Mouse (Mus musculus) CD4-positive naive resting alpha-beta T cell, adult 76 days (primary cell): ENCODE results near the gene Izumo1r. TPM values are rescaled to one million over a fixed set of nuclear protein-coding genes. Genes with fewer than 3 reads are reported as not detected.

Experiments
- total RNA-seq: library from RNA; stranded (reverse); gene quantifications from one replicate; pipeline ENCODE4 v1.2.4, GENCODE M21; 2023

Izumo1r gene
- 35.0 TPM for total RNA-seq

DNA sequence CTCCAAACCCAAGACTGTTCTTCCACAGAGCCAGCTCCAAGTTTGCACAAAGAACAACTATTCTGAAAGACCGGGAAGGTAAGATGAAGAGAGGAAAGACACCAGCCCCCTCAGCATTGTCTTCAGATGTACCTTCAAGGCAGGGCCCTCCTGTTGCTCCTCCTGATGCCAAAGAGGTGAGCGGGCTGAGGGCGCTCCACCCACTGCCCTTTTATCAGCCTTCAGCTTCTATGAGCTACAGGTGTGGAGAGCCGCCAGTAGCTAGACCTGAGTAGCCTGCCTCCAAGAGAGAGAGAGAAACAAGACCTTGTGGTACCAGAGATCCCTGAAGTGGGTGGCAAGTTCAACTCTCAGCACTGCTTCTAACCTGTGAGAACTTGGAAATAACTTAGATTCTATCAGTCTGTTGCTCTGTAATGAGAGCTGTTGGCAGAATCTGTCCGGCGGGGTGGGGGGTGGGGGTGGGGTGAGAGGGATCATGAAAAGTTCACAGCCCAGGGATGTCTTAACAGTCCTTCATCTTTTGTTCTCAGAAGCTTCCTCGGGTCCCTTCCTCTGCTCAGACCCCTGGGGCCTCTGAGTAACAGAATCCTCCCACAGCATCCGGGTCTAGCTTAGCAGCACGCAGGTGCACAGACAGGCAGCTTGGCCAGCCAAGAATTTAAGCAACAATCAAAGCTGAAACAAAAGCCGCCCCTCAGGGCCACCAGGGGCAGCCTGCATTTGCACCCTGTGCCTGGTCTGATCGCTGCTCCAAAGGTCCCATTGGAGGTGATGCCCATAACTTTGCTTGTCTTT, at the start of gene Izumo1r:
Gene Izumo1r, minus strand, starts transcription at position 369 of the 798 bp plus-strand sequence.

DNA sequence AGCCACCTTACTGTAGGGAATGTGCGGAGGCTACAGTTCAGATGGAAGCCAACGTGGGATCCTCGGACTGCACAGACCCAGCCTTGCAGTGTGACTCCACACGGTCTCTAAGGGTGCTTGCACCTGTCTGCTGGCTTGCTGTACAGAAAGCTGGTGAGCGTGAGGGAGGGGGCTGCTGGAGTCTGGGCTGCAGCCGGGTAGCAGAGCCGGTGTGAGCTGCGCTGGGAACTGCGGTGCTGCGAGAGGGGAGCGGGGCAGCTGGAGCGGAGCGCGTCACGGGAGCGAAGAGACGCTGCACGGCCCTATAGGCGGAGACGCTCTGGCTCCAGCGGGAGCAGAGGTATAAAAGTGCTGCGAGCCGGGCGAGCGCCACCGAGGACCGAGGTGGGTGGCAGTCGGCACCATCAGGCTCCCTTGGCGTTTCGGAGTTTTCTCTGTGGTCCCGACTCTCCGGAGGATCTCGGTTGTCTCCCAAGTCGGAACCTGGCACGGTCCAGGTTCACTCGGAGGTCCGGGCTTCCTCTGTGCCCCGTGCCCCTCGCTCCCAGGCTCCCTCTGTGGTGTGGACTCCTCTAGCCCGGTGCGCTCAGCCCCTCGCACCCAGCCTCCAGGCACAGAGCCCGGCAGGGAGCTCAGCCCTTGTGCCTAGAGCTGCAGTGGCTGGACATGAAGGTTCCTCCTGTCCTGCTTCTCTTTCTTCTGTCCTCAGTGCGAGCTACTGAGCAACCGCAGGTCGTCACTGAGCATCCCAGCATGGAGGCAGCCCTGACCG, 43.7 kb downstream of the Izumo1r start, which contains the start of gene Gpr83:
Gene Gpr83, plus strand, starts transcription at position 343 of the 772 bp plus-strand sequence.

Other genes with a start within 250 kb of the Izumo1r start
- gene Piwil4, start 163.2 kb downstream of the Izumo1r start, total RNA-seq: not detected
- gene Fut4, start 151.6 kb downstream of the Izumo1r start, total RNA-seq: 0.50 TPM
- gene 1700012B09Rik, start 132.9 kb downstream of the Izumo1r start, total RNA-seq: not detected
- 30.2 TPM for gene Mre11a, start 119.3 kb downstream of the Izumo1r start, total RNA-seq
- 24.2 TPM for gene Ankrd49, start 119.1 kb downstream of the Izumo1r start, total RNA-seq
- gene Gpr83, start 43.7 kb downstream of the Izumo1r start, total RNA-seq: 4.1 TPM
- 60.0 TPM for gene Panx1, start 141.5 kb upstream of the Izumo1r start, total RNA-seq
- not detected for gene Hephl1, start 208.2 kb upstream of the Izumo1r start, total RNA-seq